ENCODE assay signal across 8 mouse cellular contexts in the genomic region with DNA sequence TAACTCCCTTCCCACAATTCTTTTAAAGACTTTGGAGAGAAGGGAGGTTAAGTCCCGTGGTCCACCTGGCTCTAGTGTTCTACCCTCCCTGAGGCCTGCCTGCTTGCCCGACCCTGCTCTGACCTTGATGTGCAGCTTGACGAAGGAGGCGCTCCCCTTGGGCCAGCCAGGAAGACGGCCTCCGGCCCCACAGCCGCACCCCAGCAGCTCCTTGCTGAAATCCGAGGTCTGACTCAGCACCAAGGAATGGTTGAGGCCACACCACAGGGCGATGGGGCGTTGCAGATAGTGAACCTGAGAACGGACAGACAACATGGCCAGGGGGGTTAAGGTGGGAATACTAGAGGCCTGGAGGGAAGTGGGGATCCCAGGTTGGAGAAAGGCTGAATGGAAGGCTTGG. TPM values are rescaled to one million over a fixed set of nuclear protein-coding genes. Genes with fewer than 3 reads are reported as not detected.
A peak's percentile ranks its signal among the peaks of the same experiment; 100 is the strongest.
DNase-seq lines count a peak whose midpoint lies in the region; ATAC-seq and TF ChIP-seq lines count a peak whose summit lies in the region.

A gene (minus strand): TSS at position 235 of the 400 bp plus-strand sequence.

- peaks cover 13% of the 10 kb centered on the region for H3K36me3 ChIP-seq in C2C12 (ENCODE audit: control insufficient read depth, insufficient read depth)
- H3K36me3 ChIP-seq in hindbrain, embryonic 15.5 days, result no peaks in the 10 kb centered on the region
- no peaks in the 10 kb centered on the region for H3K36me3 ChIP-seq in lung, embryonic 16.5 days (ENCODE audit: control insufficient read depth, insufficient read depth, low read length)

- no peak for TF ChIP-seq CTCF in C2C12 (IDR thresholded peaks at IDR 0.05; ENCODE audit: control insufficient read depth, insufficient read depth, insufficient read length)
- no peak for TF ChIP-seq CTCF in gastrocnemius, adult 2 months (IDR thresholded peaks at IDR 0.05)

- no peaks in the 10 kb centered on the region for H3K27me3 ChIP-seq in C2C12 (ENCODE audit: control insufficient read depth, insufficient read depth, insufficient read length)
- H3K27me3 ChIP-seq in hindbrain, embryonic 15.5 days, result peaks cover 6% of the 10 kb centered on the region; the same call in 1 of the 2 replicates
- H3K27me3 ChIP-seq in lung, embryonic 16.5 days (ENCODE audit: control insufficient read depth, insufficient read depth, low read depth, low read length), result no peaks in the 10 kb centered on the region

- no peak within 1 kb of the TSS for H3K4me2 ChIP-seq in hindbrain, embryonic 15.5 days
- no peak within 1 kb of the TSS for H3K4me2 ChIP-seq in lung, embryonic 16.5 days (ENCODE audit: low read depth, low read length)

- no peaks in the 10 kb centered on the region for H3K9me3 ChIP-seq in hindbrain, embryonic 15.5 days
- no peaks in the 10 kb centered on the region for H3K9me3 ChIP-seq in lung, embryonic 16.5 days (ENCODE audit: control insufficient read depth, low read length)

- H3K79me3 ChIP-seq in C2C12 (ENCODE audit: low read depth), result peaks cover 22% of the 10 kb centered on the region

- peaks cover 3% of the 10 kb centered on the region for H3K4me1 ChIP-seq in hindbrain, embryonic 15.5 days (replicated peaks)
- peaks cover 29% of the 10 kb centered on the region for H3K4me1 ChIP-seq in lung, embryonic 16.5 days (replicated peaks; ENCODE audit: control insufficient read depth, insufficient read depth, low read length)

- peaks cover 45% of the 10 kb centered on the region for H3K79me2 ChIP-seq in C2C12 (ENCODE audit: control insufficient read depth, insufficient read depth)

- intact Hi-C loops in gastrocnemius, adult 2 months (cut with DNase I), result no loop called here

- 66% methylated on average over 11 of the region's 11 CpGs for WGBS in hindbrain, embryonic 15.5 days
- WGBS in lung, embryonic 16.5 days, result 53% methylated on average over 11 of the region's 11 CpGs

- H3ac ChIP-seq in C2C12 (ENCODE audit: control insufficient read depth, insufficient read length, low read depth), result peak within 1 kb of the TSS; percentile 10

- no peak within 1 kb of the TSS for H3K9ac ChIP-seq in hindbrain, embryonic 15.5 days
- peak within 1 kb of the TSS; percentile 46 for H3K9ac ChIP-seq in lung, embryonic 16.5 days (ENCODE audit: low read length)

- peak within 1 kb of the TSS; percentile 88 for H3K27ac ChIP-seq in gastrocnemius, adult 2 months
- no peak within 1 kb of the TSS for H3K27ac ChIP-seq in hindbrain, embryonic 15.5 days (replicated peaks)
- no peak within 1 kb of the TSS for H3K27ac ChIP-seq in lung, embryonic 16.5 days (ENCODE audit: low read length)

- DNase-seq in ZHBTc4 (ENCODE audit: low read depth, low spot score), result peak; percentile 74
- DNase-seq in gastrocnemius, adult 2 months, result peak; percentile 77
- no peak for DNase-seq in right cerebral cortex, postnatal 10 days (ENCODE audit: low spot score in 2 of 2)
- DNase-seq in c-Kit-positive CD71-positive TER-119-positive erythroid progenitor cells, embryonic 14.5 days (ENCODE audit: low spot score), result no peak
- no peak for DNase-seq in embryo, embryonic 10 days (ENCODE audit: low spot score)

- H3K4me3 ChIP-seq in C2C12 (ENCODE audit: insufficient read depth, poor library complexity, severe bottlenecking), result no peak within 1 kb of the TSS
- H3K4me3 ChIP-seq in gastrocnemius, adult 2 months, result peak within 1 kb of the TSS; percentile 72
- no peak within 1 kb of the TSS for H3K4me3 ChIP-seq in hindbrain, embryonic 15.5 days
- no peak within 1 kb of the TSS for H3K4me3 ChIP-seq in lung, embryonic 16.5 days (ENCODE audit: low read length)

- no peak for ATAC-seq in hindbrain, embryonic 15.5 days (ENCODE audit: low FRiP score, low read depth)
- ATAC-seq in lung, embryonic 16.5 days (ENCODE audit: low read depth), result no peak

TF ChIP-seq in C2C12, 6 proteins besides CTCF, POLR2A, EP300 and RAD21:
- no peak for TF ChIP-seq MYOD1 (IDR thresholded peaks at IDR 0.05; ENCODE audit: control insufficient read depth, insufficient read length, low read depth)
- TF ChIP-seq CEBPB (IDR thresholded peaks at IDR 0.05; ENCODE audit: low read depth), result no peak
- TF ChIP-seq MAX (IDR thresholded peaks at IDR 0.05), result no peak
- no peak for TF ChIP-seq FOSL1 (IDR thresholded peaks at IDR 0.05; ENCODE audit: insufficient read depth, low read length, poor library complexity, severe bottlenecking)
- TF ChIP-seq USF1 (IDR thresholded peaks at IDR 0.05; ENCODE audit: low read depth), result no peak
- no peak for TF ChIP-seq MYOG (IDR thresholded peaks at IDR 0.05; ENCODE audit: control insufficient read depth, extremely low read depth, insufficient read length)

RNA-seq across cellular contexts. Expression of the gene that starts here (rescaled TPM):
- polyA plus RNA-seq in C2C12 (2012; fragmentation: generic; extraction: Trizol), result 651 TPM
- 10 to 100 TPM; 30.9 to 76.1 TPM for total RNA-seq in gastrocnemius, adult 2 months (2021)
- polyA plus RNA-seq in hindbrain, embryonic 15.5 days (2015; fragmentation: Nextera tagmentation; extraction: Ambion mirVana), result 16.6 and 19.4 TPM in 2 replicates
- polyA plus RNA-seq in lung, embryonic 16.5 days (2015; fragmentation: Nextera tagmentation; extraction: Ambion mirVana), result 119 and 123 TPM in 2 replicates

Comparison
In these comparisons a context has a peak if more than half of its experiments do, and no peak if none do; other contexts are left out.
1. DNase-seq: peak in ZHBTc4 (single experiment) and gastrocnemius, adult 2 months (single experiment); none in right cerebral cortex, postnatal 10 days (0 of 2), c-Kit-positive CD71-positive TER-119-positive erythroid progenitor cells, embryonic 14.5 days (single experiment) and embryo, embryonic 10 days (single experiment).